Mouse (Mus musculus) cerebellum, adult 2 months (tissue): Measurements from ENCODE around the gene Slc39a13. TPM values are rescaled to one million over a fixed set of nuclear protein-coding genes. Genes with fewer than 3 reads are reported as not detected.
"Not testable (repeated sequence)": the region's sequence is repeated elsewhere in the genome, so short reads cannot be mapped to it uniquely, and the experiment has no call there.

Experiments used
- DNase-seq, 2 experiments: peaks; one replicate each; pipeline ENCODE4 v3.0.0; 2021
- H3K27ac ChIP-seq: fragments of 200-500 bp; 2 replicates; pipeline ENCODE4 v1.5.1; 2012; ENCODE audit warnings: low read length, control low read depth, inconsistent platforms; ENCODE audit not compliant: insufficient read depth
- H3K27me3 ChIP-seq: fragments of 200-500 bp; 2 replicates; pipeline ENCODE4 v1.6.1; 2012; ENCODE audit warnings: inconsistent platforms, mild to moderate bottlenecking, low read length, moderate library complexity; ENCODE audit not compliant: control insufficient read depth, insufficient read depth
- H3K4me1 ChIP-seq: fragments of 200-500 bp; 2 replicates; pipeline ENCODE4 v1.6.1; 2011; ENCODE audit warnings: low read length; ENCODE audit not compliant: control insufficient read depth, insufficient read depth
- H3K4me3 ChIP-seq: fragments of 200-500 bp; replicated peaks from 2 replicates; pipeline ENCODE3; 2011; ENCODE audit warnings: mild to moderate bottlenecking, low read depth, low read length, control low read depth; ENCODE audit not compliant: insufficient read depth
- CTCF ChIP-seq: fragments of 200-500 bp; IDR thresholded peaks from 2 replicates; pipeline ENCODE4 v1.5.1; 2011; ENCODE audit warnings: low read depth, mild to moderate bottlenecking, control low read depth, low read length, moderate library complexity, borderline replicate concordance; ENCODE audit not compliant: insufficient read depth
- POLR2A ChIP-seq: fragments of 200-500 bp; IDR thresholded peaks from 2 replicates; pipeline ENCODE4 v1.6.1; 2011; ENCODE audit warnings: low read length, control low read depth, borderline replicate concordance; ENCODE audit not compliant: insufficient read depth
- WGBS: fragments of 180-500 bp; shearing (Covaris S2); methylation state at CpG from one replicate; pipeline ENCODE4 v1.1.7; 2018; 5-methylcytosine and 5-hydroxymethylcytosine counted together
- polyA plus RNA-seq: library from polyadenylated mRNA; depleted of rRNA; stranded (reverse); fragments of >200 nt; gene quantifications from 2 replicates; pipeline ENCODE4 v1.2.3, GENCODE M21; 2012

Gene Slc39a13
- polyA plus RNA-seq, 1 experiment, result 93.3 TPM

GRCm38 (mm10) chr2:91051917-91052316 is 18.3 kb downstream of the Slc39a13 start:
- no peak overlapping the region for H3K27ac ChIP-seq
- DNase-seq, result no peak
- peaks cover 6% of the 10 kb centered on the region; the same call in 1 of the 2 replicates for H3K4me1 ChIP-seq
- TF ChIP-seq POLR2A (no peak), CTCF (no peak)
- 82% methylated on average over 3 of the region's 3 CpGs for WGBS
- H3K4me3 ChIP-seq, result no peak overlapping the region
- H3K27me3 ChIP-seq, result no peaks in the 10 kb centered on the region

DNA sequence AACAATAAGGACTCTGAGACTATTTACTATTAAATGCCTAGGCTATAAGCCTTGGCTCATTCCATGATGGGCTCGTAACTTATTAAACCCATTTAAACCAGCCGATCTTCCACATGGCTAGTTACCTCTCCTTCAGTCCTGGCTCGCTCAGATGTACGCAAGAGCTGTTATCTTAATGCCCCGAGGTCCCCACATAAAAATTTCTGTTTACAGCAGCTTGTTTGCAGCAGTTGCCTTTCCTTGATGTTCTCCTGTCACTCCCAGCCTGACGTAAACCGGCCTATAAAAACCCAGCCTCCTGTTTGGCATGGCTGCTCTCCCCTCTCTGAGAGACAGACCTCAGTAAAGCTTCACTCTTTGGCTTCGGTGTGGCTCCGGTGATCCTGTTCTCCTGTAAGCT is 22.9 kb downstream of the Slc39a13 start:
- Histone ChIP-seq H3K4me1 (no peaks in the 10 kb centered on the region), H3K27me3 (no peaks in the 10 kb centered on the region), H3K4me3 (no peak overlapping the region), H3K27ac (no peak overlapping the region)
- no peak for TF ChIP-seq POLR2A
- TF ChIP-seq CTCF, result no peak
- WGBS, result 81% methylated on average over 9 of the region's 9 CpGs
- no peak for DNase-seq

- H3K4me3 ChIP-seq, DNase-seq: not testable (repeated sequence)
- 100% methylated on average over 1 of the region's 1 CpGs for WGBS
These were observed 24.4 kb downstream of the Slc39a13 start for GRCm38 (mm10) chr2:91045805-91046204.

DNA sequence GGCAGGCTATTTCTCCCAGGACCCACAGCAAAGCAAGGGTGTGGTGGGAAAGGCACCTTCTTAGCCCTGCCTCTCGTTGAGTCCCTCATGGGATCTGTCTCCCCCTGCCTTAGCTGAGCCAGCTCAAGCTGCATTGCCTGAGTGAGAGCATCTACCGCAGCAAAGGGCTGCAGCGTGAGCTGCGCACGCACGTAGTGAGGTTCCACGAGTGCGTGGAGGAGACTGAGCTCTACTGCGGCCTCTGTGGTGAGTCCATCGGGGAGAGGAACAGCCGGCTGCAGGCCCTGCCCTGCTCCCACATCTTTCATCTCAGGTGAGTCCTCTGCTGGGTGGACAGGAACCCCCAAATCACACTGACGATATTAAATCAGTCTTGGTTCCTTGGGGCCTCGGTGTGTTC is 25.5 kb downstream of the Slc39a13 start:
- Histone ChIP-seq H3K27me3 (no peaks in the 10 kb centered on the region), H3K4me1 (0 out of 2 replicates have a peak, but pooled peaks cover 3% of the 10 kb centered on the region), H3K27ac (no peak overlapping the region), H3K4me3 (no peak overlapping the region)
- no peak for DNase-seq
- TF ChIP-seq CTCF, result no peak
- no peak for TF ChIP-seq POLR2A
- WGBS, result 87% methylated on average over 13 of the region's 13 CpGs

More at GRCm38 (mm10) chr2:91045805-91046204, 24.4 kb downstream of the Slc39a13 start:
- H3K27ac ChIP-seq, H3K27me3 ChIP-seq, H3K4me1 ChIP-seq: not testable (repeated sequence)

DNA sequence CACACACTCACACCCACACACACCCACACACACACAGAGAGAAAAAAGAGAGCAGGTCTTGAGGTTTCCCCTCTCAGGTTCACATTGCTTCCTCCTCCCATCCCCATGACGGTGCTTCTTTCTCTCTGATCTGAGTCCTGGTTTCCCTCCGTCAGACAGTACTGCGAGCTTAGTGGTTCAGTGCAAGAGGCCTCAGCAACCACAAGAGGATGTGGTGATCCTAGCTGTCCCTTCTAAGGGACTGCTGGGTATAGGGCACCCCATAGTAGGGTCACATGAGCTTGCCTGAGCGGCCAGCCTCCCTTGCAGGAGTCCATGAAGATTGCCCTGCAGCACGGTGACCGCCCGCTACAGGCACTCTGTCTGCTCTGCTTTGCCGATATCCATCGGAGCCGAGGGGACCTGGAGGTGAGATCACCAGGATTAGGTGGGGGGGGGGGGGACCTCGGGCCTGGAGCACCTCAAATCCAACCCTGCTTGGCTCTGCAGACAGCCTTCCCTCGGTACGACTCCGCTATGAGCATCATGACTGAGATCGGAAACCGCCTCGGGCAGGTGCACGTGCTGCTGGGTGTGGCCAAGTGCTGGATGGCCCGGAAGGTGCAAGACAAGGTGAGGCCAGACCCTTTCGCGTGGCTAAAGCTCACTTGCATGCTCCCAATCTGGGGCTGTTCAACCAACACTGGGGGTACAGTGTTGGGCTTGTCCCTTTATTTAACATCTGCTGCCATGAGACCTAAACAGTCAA is 27.4 kb downstream of the Slc39a13 start:
- Histone ChIP-seq H3K4me3 (no peak overlapping the region), H3K27ac (no peak overlapping the region), H3K27me3 (no peaks in the 10 kb centered on the region), H3K4me1 (0 out of 2 replicates have a peak, but pooled peaks cover 3% of the 10 kb centered on the region)
- TF ChIP-seq POLR2A (no peak), CTCF (no peak)
- no peak for DNase-seq
- WGBS, result 77% methylated on average over 21 of the region's 21 CpGs

DNA sequence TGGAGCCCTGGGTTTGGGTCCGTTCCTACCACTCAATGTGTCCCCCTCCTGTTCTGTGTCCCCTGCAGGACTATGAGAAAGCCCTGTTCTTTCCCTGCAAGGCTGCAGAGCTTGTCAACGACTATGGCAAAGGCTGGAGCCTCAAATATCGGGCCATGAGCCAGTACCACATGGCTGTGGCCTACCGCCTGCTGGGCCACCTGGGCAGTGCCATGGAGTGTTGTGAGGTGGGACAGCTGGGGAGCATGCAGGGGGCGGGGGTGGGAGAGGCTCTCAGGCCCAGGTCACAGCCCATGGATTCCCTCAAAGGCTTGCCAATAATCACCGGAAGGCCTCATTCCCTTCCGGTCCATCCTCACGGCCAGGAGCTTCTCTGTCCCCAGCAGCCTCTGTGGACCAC is 28.4 kb downstream of the Slc39a13 start:
- Histone ChIP-seq H3K27ac (no peak overlapping the region), H3K27me3 (no peaks in the 10 kb centered on the region), H3K4me1 (0 out of 2 replicates have a peak, but pooled peaks cover 3% of the 10 kb centered on the region), H3K4me3 (no peak overlapping the region)
- no peak for TF ChIP-seq CTCF
- no peak for TF ChIP-seq POLR2A
- peak in 1 of 2 experiments; percentile 38 for DNase-seq
- WGBS, result 27% methylated on average over 8 of the region's 8 CpGs

DNA sequence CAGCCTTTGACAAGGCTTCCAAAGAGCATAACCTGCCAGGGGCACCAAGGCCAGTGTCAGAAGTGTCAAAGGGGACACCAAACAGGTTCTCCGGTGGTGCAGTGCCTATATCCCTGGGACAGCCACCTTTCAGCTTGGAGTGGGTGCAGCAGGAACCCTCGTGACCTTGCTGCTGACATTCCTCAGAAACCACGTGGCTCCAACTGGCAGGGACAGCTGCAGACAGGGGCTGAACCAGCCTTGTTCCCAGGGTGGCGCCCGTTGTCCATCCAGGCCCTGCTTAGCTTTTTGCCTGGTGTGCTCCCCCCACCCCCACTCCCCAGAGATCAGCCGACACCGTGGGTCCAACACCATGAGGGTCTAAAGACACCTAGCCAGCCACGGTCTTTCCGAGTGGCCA is 34.8 kb downstream of the Slc39a13 start, which contains the start of gene Rapsn:
Gene Rapsn (plus strand): TSS at position 236 of the 400 bp plus-strand sequence.
- TF ChIP-seq POLR2A (no peak), CTCF (no peak)
- WGBS, result 55% methylated on average over 9 of the region's 9 CpGs
- H3K4me1 ChIP-seq, result no peaks in the 10 kb centered on the region
- H3K27ac ChIP-seq, result no peak within 1 kb of the TSS
- no peak for DNase-seq
- H3K27me3 ChIP-seq, result no peaks in the 10 kb centered on the region
- H3K4me3 ChIP-seq, result no peak within 1 kb of the TSS

DNA sequence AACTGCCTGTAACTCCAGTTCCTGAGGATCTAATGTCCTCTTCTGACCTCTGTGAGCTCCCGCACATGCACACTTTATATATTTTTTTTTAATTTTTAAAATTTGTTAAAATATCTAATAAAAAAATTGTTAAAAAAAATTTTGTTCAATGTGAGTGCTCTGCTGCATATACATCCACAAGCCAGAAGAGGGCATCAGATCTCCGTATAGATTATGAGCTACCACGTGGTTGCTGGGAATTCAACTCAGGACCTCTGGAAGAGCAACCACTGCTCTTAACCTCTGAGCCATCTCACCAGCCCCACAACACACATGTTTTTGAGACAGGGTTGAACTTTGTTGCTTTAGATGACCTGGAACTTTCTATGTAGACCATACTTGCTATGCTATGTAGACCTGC is 37.2 kb downstream of the Slc39a13 start:
- H3K4me1 ChIP-seq, result no peaks in the 10 kb centered on the region
- 22% methylated on average over 3 of the region's 3 CpGs for WGBS
- no peaks in the 10 kb centered on the region for H3K27me3 ChIP-seq
- no peak overlapping the region for H3K27ac ChIP-seq
- TF ChIP-seq CTCF, result peak; percentile 23; the same call in 1 of the 2 replicates
- no peak for TF ChIP-seq POLR2A
- DNase-seq, result no peak
- H3K4me3 ChIP-seq, result no peak overlapping the region
